Mouse (Mus musculus) cerebellum, adult 2 months (tissue): ENCODE measurements around the gene Grk1. TPM values are rescaled to one million over a fixed set of nuclear protein-coding genes. Genes with fewer than 3 reads are reported as not detected.
A peak's percentile ranks its signal among the peaks of the same experiment; 100 is the strongest.

ENCODE experiments used
- DNase-seq, 2 experiments: peaks; one replicate each; pipeline ENCODE4 v3.0.0; 2021
- H3K27ac ChIP-seq: fragments of 200-500 bp; 2 replicates; pipeline ENCODE4 v1.5.1; 2012; ENCODE audit warnings: low read length, control low read depth, inconsistent platforms; ENCODE audit not compliant: insufficient read depth
- H3K27me3 ChIP-seq: fragments of 200-500 bp; 2 replicates; pipeline ENCODE4 v1.6.1; 2012; ENCODE audit warnings: inconsistent platforms, mild to moderate bottlenecking, low read length, moderate library complexity; ENCODE audit not compliant: control insufficient read depth, insufficient read depth
- H3K4me1 ChIP-seq: fragments of 200-500 bp; 2 replicates; pipeline ENCODE4 v1.6.1; 2011; ENCODE audit warnings: low read length; ENCODE audit not compliant: control insufficient read depth, insufficient read depth
- H3K4me3 ChIP-seq: fragments of 200-500 bp; replicated peaks from 2 replicates; pipeline ENCODE3; 2011; ENCODE audit warnings: mild to moderate bottlenecking, low read depth, low read length, control low read depth; ENCODE audit not compliant: insufficient read depth
- CTCF ChIP-seq: fragments of 200-500 bp; IDR thresholded peaks from 2 replicates; pipeline ENCODE4 v1.5.1; 2011; ENCODE audit warnings: low read depth, mild to moderate bottlenecking, control low read depth, low read length, moderate library complexity, borderline replicate concordance; ENCODE audit not compliant: insufficient read depth
- POLR2A ChIP-seq: fragments of 200-500 bp; IDR thresholded peaks from 2 replicates; pipeline ENCODE4 v1.6.1; 2011; ENCODE audit warnings: low read length, control low read depth, borderline replicate concordance; ENCODE audit not compliant: insufficient read depth
- WGBS: fragments of 180-500 bp; shearing (Covaris S2); methylation state at CpG from one replicate; pipeline ENCODE4 v1.1.7; 2018; 5-methylcytosine and 5-hydroxymethylcytosine counted together
- polyA plus RNA-seq: library from polyadenylated mRNA; depleted of rRNA; stranded (reverse); fragments of >200 nt; gene quantifications from 2 replicates; pipeline ENCODE4 v1.2.3, GENCODE M21; 2012

The Grk1 gene
- polyA plus RNA-seq, 1 experiment = 0.02 TPM

- Histone ChIP-seq H3K27ac (no peak overlapping the region), H3K4me1 (no peaks in the 10 kb centered on the region), H3K4me3 (no peak overlapping the region), H3K27me3 (no peaks in the 10 kb centered on the region)
- no peak for TF ChIP-seq CTCF
- no peak for TF ChIP-seq POLR2A
- 90% methylated on average over 4 of the region's 4 CpGs for WGBS
- DNase-seq = no peak
These were observed 21.9 kb upstream of the Grk1 start for GRCm38 (mm10) chr8:13382999-13383398.

- no peaks in the 10 kb centered on the region for H3K4me1 ChIP-seq
- TF ChIP-seq POLR2A (no peak), CTCF (no peak)
- no peaks in the 10 kb centered on the region for H3K27me3 ChIP-seq
- WGBS = 64% methylated on average over 13 of the region's 13 CpGs
- DNase-seq = no peak
- no peak overlapping the region for H3K4me3 ChIP-seq
- H3K27ac ChIP-seq = no peak overlapping the region
These were observed 18.5 kb upstream of the Grk1 start for GRCm38 (mm10) chr8:13386366-13386765.

GRCm38 (mm10) chr8:13387728-13388127 lies 17.2 kb upstream of the Grk1 start:
- H3K4me1 ChIP-seq = no peaks in the 10 kb centered on the region
- H3K27me3 ChIP-seq = no peaks in the 10 kb centered on the region
- H3K4me3 ChIP-seq = no peak overlapping the region
- H3K27ac ChIP-seq = no peak overlapping the region
- TF ChIP-seq CTCF (no peak), POLR2A (no peak)
- no peak for DNase-seq
- 65% methylated on average over 8 of the region's 8 CpGs for WGBS

- H3K4me3 ChIP-seq = no peak overlapping the region
- H3K27me3 ChIP-seq = no peaks in the 10 kb centered on the region
- no peaks in the 10 kb centered on the region for H3K4me1 ChIP-seq
- no peak overlapping the region for H3K27ac ChIP-seq
- WGBS = 69% methylated on average over 2 of the region's 2 CpGs
- DNase-seq = no peak
- TF ChIP-seq CTCF = no peak
- no peak for TF ChIP-seq POLR2A
These were observed 16.1 kb upstream of the Grk1 start for GRCm38 (mm10) chr8:13388744-13389143.

GRCm38 (mm10) chr8:13393869-13394268 lies 11.0 kb upstream of the Grk1 start:
- H3K4me1 ChIP-seq = no peaks in the 10 kb centered on the region
- no peaks in the 10 kb centered on the region for H3K27me3 ChIP-seq
- 75% methylated on average over 7 of the region's 7 CpGs for WGBS
- TF ChIP-seq CTCF (no peak), POLR2A (no peak)
- DNase-seq = no peak
- H3K27ac ChIP-seq = no peak overlapping the region
- no peak overlapping the region for H3K4me3 ChIP-seq

GRCm38 (mm10) chr8:13396725-13397124 lies 8.2 kb upstream of the Grk1 start, which contains the start of gene Atp4b:
Atp4b (minus strand) TSS chr8:13396825.
- no peak for TF ChIP-seq CTCF
- no peak for TF ChIP-seq POLR2A
- WGBS = 81% methylated on average over 5 of the region's 5 CpGs
- H3K27ac ChIP-seq = no peak within 1 kb of the TSS
- no peaks in the 10 kb centered on the region for H3K27me3 ChIP-seq
- H3K4me1 ChIP-seq = no peaks in the 10 kb centered on the region
- DNase-seq = no peak
- no peak within 1 kb of the TSS for H3K4me3 ChIP-seq

GRCm38 (mm10) chr8:13403517-13403916 lies 1.4 kb upstream of the Grk1 start:
- 77% methylated on average over 6 of the region's 6 CpGs for WGBS
- H3K27me3 ChIP-seq = no peaks in the 10 kb centered on the region
- H3K4me1 ChIP-seq = no peaks in the 10 kb centered on the region
- TF ChIP-seq CTCF (no peak), POLR2A (no peak)
- no peak overlapping the region for H3K27ac ChIP-seq
- no peak overlapping the region for H3K4me3 ChIP-seq
- DNase-seq = no peak

GRCm38 (mm10) chr8:13406011-13406410 lies 1.1 kb downstream of the Grk1 start:
- TF ChIP-seq POLR2A (no peak), CTCF (no peak)
- H3K27me3 ChIP-seq = no peaks in the 10 kb centered on the region
- 69% methylated on average over 5 of the region's 5 CpGs for WGBS
- DNase-seq = no peak
- H3K27ac ChIP-seq = no peak overlapping the region
- H3K4me1 ChIP-seq = no peaks in the 10 kb centered on the region
- H3K4me3 ChIP-seq = no peak overlapping the region

- Histone ChIP-seq H3K4me3 (no peak overlapping the region), H3K4me1 (no peaks in the 10 kb centered on the region), H3K27me3 (no peaks in the 10 kb centered on the region), H3K27ac (no peak overlapping the region)
- WGBS = 23% methylated on average over 6 of the region's 6 CpGs
- DNase-seq = peak; percentile 57 to 67
- TF ChIP-seq POLR2A (no peak), CTCF (peak; percentile 84)
These were observed 6.7 kb downstream of the Grk1 start for GRCm38 (mm10) chr8:13411597-13411996.
